In genomic region chr5:22746533-22747021, GRCm38 (mm10) we compare ENCODE assay signal across 8 mouse cellular contexts. TPM values are rescaled to one million over a fixed set of nuclear protein-coding genes. Genes with fewer than 3 reads are reported as not detected.
A peak's percentile ranks its signal among the peaks of the same experiment; 100 is the strongest.
DNase-seq lines count a peak whose midpoint lies in the region; ATAC-seq and TF ChIP-seq lines count a peak whose summit lies in the region.

No protein-coding gene starts in this region.

- no peak for TF ChIP-seq CTCF in kidney, postnatal 0 days (IDR thresholded peaks at IDR 0.05; ENCODE audit: low read depth)
- TF ChIP-seq CTCF in brain, embryonic 14.5 days (IDR thresholded peaks at IDR 0.05; ENCODE audit: borderline replicate concordance, extremely low read depth, insufficient read depth, insufficient read length), result no peak
- no peak for TF ChIP-seq CTCF in liver, embryonic 14.5 days (IDR thresholded peaks at IDR 0.05; ENCODE audit: low read depth)

- no peaks in the 10 kb centered on the region for H3K9me3 ChIP-seq in kidney, postnatal 0 days (replicated peaks; ENCODE audit: low read length)
- H3K9me3 ChIP-seq in forebrain, embryonic 10.5 days, result no peaks in the 10 kb centered on the region
- H3K9me3 ChIP-seq in liver, embryonic 14.5 days (ENCODE audit: control insufficient read depth, low read length), result no peaks in the 10 kb centered on the region
- H3K9me3 ChIP-seq in stomach, embryonic 15.5 days, result no peaks in the 10 kb centered on the region

- ATAC-seq in kidney, postnatal 0 days (replicated peaks; ENCODE audit: low FRiP score, low read depth), result no peak
- no peak for ATAC-seq in liver, embryonic 14.5 days (ENCODE audit: insufficient read depth)
- no peak; the same call in 1 of the 2 replicates for ATAC-seq in stomach, embryonic 15.5 days (ENCODE audit: insufficient read depth, low FRiP score, low read depth)

- peaks cover 5% of the 10 kb centered on the region; the same call in 1 of the 2 replicates for H3K4me1 ChIP-seq in kidney, postnatal 0 days (replicated peaks; ENCODE audit: insufficient read depth, low read length)
- H3K4me1 ChIP-seq in forebrain, embryonic 10.5 days, result peaks cover 21% of the 10 kb centered on the region
- no peaks in the 10 kb centered on the region for H3K4me1 ChIP-seq in liver, embryonic 14.5 days (replicated peaks; ENCODE audit: control insufficient read depth in 2 of 2, insufficient read depth in 2 of 2, low read length in 1 of 2)
- peaks cover 14% of the 10 kb centered on the region for H3K4me1 ChIP-seq in stomach, embryonic 15.5 days

- no peak overlapping the region for H3K27ac ChIP-seq in kidney, postnatal 0 days
- peak overlapping the region; percentile 66 for H3K27ac ChIP-seq in forebrain, embryonic 10.5 days
- no peak overlapping the region for H3K27ac ChIP-seq in liver, embryonic 14.5 days
- H3K27ac ChIP-seq in stomach, embryonic 15.5 days, result no peak overlapping the region

- no peak for TF ChIP-seq POLR2A in brain, embryonic 14.5 days (IDR thresholded peaks at IDR 0.05; ENCODE audit: borderline replicate concordance, extremely low read depth, insufficient read depth, insufficient read length, poor library complexity, severe bottlenecking)

- under 1% methylated on average over 20 of the region's 20 CpGs for WGBS in kidney, postnatal 0 days
- WGBS in forebrain, embryonic 10.5 days, result under 1% methylated on average over 20 of the region's 20 CpGs
- 3% methylated on average over 20 of the region's 20 CpGs for WGBS in liver, embryonic 14.5 days (ENCODE audit: insufficient replicate concordance)
- WGBS in stomach, embryonic 15.5 days, result 2% methylated on average over 20 of the region's 20 CpGs

- H3K36me3 ChIP-seq in kidney, postnatal 0 days (ENCODE audit: insufficient read depth, low read length), result no peaks in the 10 kb centered on the region
- no peaks in the 10 kb centered on the region for H3K36me3 ChIP-seq in forebrain, embryonic 10.5 days (replicated peaks)
- H3K36me3 ChIP-seq in liver, embryonic 14.5 days (replicated peaks; ENCODE audit: control insufficient read depth, insufficient read depth, low read depth), result no peaks in the 10 kb centered on the region
- H3K36me3 ChIP-seq in stomach, embryonic 15.5 days, result no peaks in the 10 kb centered on the region

- H3K4me3 ChIP-seq in kidney, postnatal 0 days (replicated peaks; ENCODE audit: low read depth, low read length), result peak overlapping the region; percentile 45
- peak overlapping the region; percentile 65 for H3K4me3 ChIP-seq in forebrain, embryonic 10.5 days
- H3K4me3 ChIP-seq in liver, embryonic 14.5 days (ENCODE audit: insufficient read depth in 1 of 2, low read depth in 2 of 2, low read length in 2 of 2), result no peak overlapping the region
- H3K4me3 ChIP-seq in stomach, embryonic 15.5 days (replicated peaks), result peak overlapping the region; percentile 49

- H3K9ac ChIP-seq in kidney, postnatal 0 days (ENCODE audit: low read depth, low read length), result no peak overlapping the region
- H3K9ac ChIP-seq in liver, embryonic 14.5 days (replicated peaks), result no peak overlapping the region
- H3K9ac ChIP-seq in stomach, embryonic 15.5 days, result no peak overlapping the region

- peaks cover 24% of the 10 kb centered on the region for H3K27me3 ChIP-seq in kidney, postnatal 0 days (ENCODE audit: insufficient read depth, low read length)
- H3K27me3 ChIP-seq in forebrain, embryonic 10.5 days (ENCODE audit: poor library complexity, severe bottlenecking), result peaks cover 49% of the 10 kb centered on the region
- peaks cover 24% of the 10 kb centered on the region for H3K27me3 ChIP-seq in liver, embryonic 14.5 days (ENCODE audit: control insufficient read depth, insufficient read depth, low read length)
- H3K27me3 ChIP-seq in stomach, embryonic 15.5 days (replicated peaks), result peaks cover 18% of the 10 kb centered on the region

- DNase-seq in kidney, postnatal 0 days (ENCODE audit: low spot score), result no peak
- DNase-seq in kidney, postnatal 25 days, result no peak
- peak; percentile 48 for DNase-seq in brain, embryonic 14.5 days (ENCODE audit: low read depth)
- DNase-seq in forebrain, embryonic 10.5 days (ENCODE audit: extremely low spot score, low spot score), result peak; percentile 46
- no peak for DNase-seq in liver, embryonic 14.5 days (ENCODE audit: low read depth in 3 of 3, low spot score in 3 of 3)
- no peak for DNase-seq in MN1 (ENCODE audit: low spot score)
- DNase-seq in natural killer cell, adult 2 months (ENCODE audit: low spot score in 2 of 2), result no peak

- no peak for TF ChIP-seq EP300 in liver, embryonic 14.5 days (IDR thresholded peaks at IDR 0.05; ENCODE audit: low read depth)

- peak overlapping the region; percentile 84 for H3K4me2 ChIP-seq in kidney, postnatal 0 days (ENCODE audit: low read length)
- H3K4me2 ChIP-seq in liver, embryonic 14.5 days (ENCODE audit: low read depth), result peak overlapping the region; percentile 47
- peak overlapping the region; percentile 93 for H3K4me2 ChIP-seq in stomach, embryonic 15.5 days

RNA-seq across cellular contexts. Expression of gene Lhfpl3, which starts 0.7 kb away (rescaled TPM):
- polyA plus RNA-seq in kidney, postnatal 0 days (2015; fragmentation: Nextera tagmentation; extraction: Ambion mirVana), result 0.84 and 1.3 TPM in 2 replicates
- polyA plus RNA-seq in brain, embryonic 14.5 days (2012; rRNA removed), result 7.0 and 10.0 TPM in 2 replicates
- polyA plus RNA-seq in forebrain, embryonic 10.5 days (2016; fragmentation: Nextera tagmentation; extraction: Ambion mirVana), result 0.26 TPM in 1 of 2 replicates, not detected in the other
- polyA plus RNA-seq in liver, embryonic 14.5 days (2012; rRNA removed), result 0.01 and 0.04 TPM in 2 replicates
- not detected in 2 replicates for polyA plus RNA-seq in liver, embryonic 14.5 days (2014; fragmentation: Nextera tagmentation; extraction: Ambion mirVana)
- polyA plus RNA-seq in stomach, embryonic 15.5 days (2015; fragmentation: Nextera tagmentation; extraction: Ambion mirVana), result 0.23 and 0.28 TPM in 2 replicates

Comparison
In these comparisons a context has a peak if more than half of its experiments do, and no peak if none do; other contexts are left out.
1. DNase-seq: peak in brain, embryonic 14.5 days (single experiment) and forebrain, embryonic 10.5 days (single experiment); none in kidney, postnatal 0 days (single experiment), kidney, postnatal 25 days (0 of 2), liver, embryonic 14.5 days (0 of 3), MN1 (single experiment) and natural killer cell, adult 2 months (0 of 2).
2. H3K4me3 ChIP-seq: peak in kidney, postnatal 0 days (single experiment), forebrain, embryonic 10.5 days (single experiment) and stomach, embryonic 15.5 days (single experiment); none in liver, embryonic 14.5 days (0 of 2).
3. Peak in every context shown above with its lines, with median percentiles within 50 percentile points of each other: H3K4me2 ChIP-seq.